Mouse (Mus musculus): ENCODE measurements around the gene Sept5. TPM values are rescaled to one million over a fixed set of nuclear protein-coding genes. Genes with fewer than 3 reads are reported as not detected.

Sept5 gene
- total and polyA plus RNA-seq, 2 experiments from 2014 or later = 267 to 373 TPM

GRCm38 (mm10) chr16:18617370-18618065 is 12.2 kb downstream of the Sept5 start:
- Histone ChIP-seq H3K4me3 (ENCODE audit: low read depth, low read length) (peak overlapping the region; percentile 24), H3K27me3 (ENCODE audit: insufficient read depth, low read length) (peaks cover 10% of the 10 kb centered on the region), H3K36me3 (ENCODE audit: insufficient read depth) (peaks cover 15% of the 10 kb centered on the region), H3K27ac (ENCODE audit: low read depth, low read length) (no peak overlapping the region), H3K9me3 (ENCODE audit: low read length) (no peaks in the 10 kb centered on the region), H3K9ac (peak overlapping the region; percentile 10), H3K4me2 (ENCODE audit: low read depth) (peak overlapping the region; percentile 52), H3K4me1 (ENCODE audit: insufficient read depth) (no peaks in the 10 kb centered on the region)
- WGBS = 2% methylated on average over 27 of the region's 27 CpGs
- peak; percentile 95 for DNase-seq
- ATAC-seq = peak; percentile 70
- peak; percentile 95 for TF ChIP-seq CTCF (IDR thresholded peaks at IDR 0.05; ENCODE audit: low read depth)

DNA sequence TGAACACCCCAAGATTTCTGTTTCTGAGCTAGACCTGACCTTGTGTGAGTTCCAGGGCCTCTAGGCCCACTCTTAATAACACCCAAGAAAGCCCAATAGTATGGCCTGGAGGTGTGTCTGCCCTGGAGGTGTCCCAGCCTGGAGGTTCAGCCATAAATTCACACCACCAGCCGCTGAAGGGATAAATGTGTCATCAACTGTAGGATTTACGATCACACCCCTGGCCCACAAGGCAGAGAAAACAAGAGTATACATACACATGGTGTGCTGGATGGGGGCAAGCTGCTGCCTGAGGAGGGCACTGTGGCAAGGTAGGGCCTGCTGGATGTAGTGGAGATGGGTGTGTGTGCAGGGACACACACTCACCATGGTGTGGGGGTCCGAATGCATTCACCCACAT is 16.5 kb downstream of the Sept5 start:
- H3K36me3 ChIP-seq (ENCODE audit: insufficient read depth) = no peaks in the 10 kb centered on the region
- no peak for TF ChIP-seq CTCF (IDR thresholded peaks at IDR 0.05; ENCODE audit: low read depth)
- no peak overlapping the region for H3K4me2 ChIP-seq (ENCODE audit: low read depth)
- no peak overlapping the region for H3K4me3 ChIP-seq (ENCODE audit: low read depth, low read length)
- no peaks in the 10 kb centered on the region; the same call in 1 of the 2 replicates for H3K27me3 ChIP-seq (ENCODE audit: insufficient read depth, low read length)
- H3K9ac ChIP-seq = no peak overlapping the region
- H3K27ac ChIP-seq (ENCODE audit: low read depth, low read length) = no peak overlapping the region
- 93% methylated on average over 3 of the region's 3 CpGs for WGBS
- no peaks in the 10 kb centered on the region for H3K4me1 ChIP-seq (ENCODE audit: insufficient read depth)
- no peak for ATAC-seq
- no peaks in the 10 kb centered on the region for H3K9me3 ChIP-seq (ENCODE audit: low read length)
- DNase-seq = no peak

- Histone ChIP-seq H3K4me2 (ENCODE audit: low read depth) (no peak overlapping the region), H3K4me3 (ENCODE audit: low read depth, low read length) (no peak overlapping the region), H3K9me3 (ENCODE audit: low read length) (no peaks in the 10 kb centered on the region), H3K27ac (ENCODE audit: low read depth, low read length) (no peak overlapping the region), H3K9ac (no peak overlapping the region), H3K27me3 (ENCODE audit: insufficient read depth, low read length) (no peaks in the 10 kb centered on the region; the same call in 1 of the 2 replicates), H3K36me3 (ENCODE audit: insufficient read depth) (no peaks in the 10 kb centered on the region), H3K4me1 (ENCODE audit: insufficient read depth) (no peaks in the 10 kb centered on the region)
- DNase-seq = no peak
- no peak for ATAC-seq
- TF ChIP-seq CTCF (IDR thresholded peaks at IDR 0.05; ENCODE audit: low read depth) = no peak
- WGBS = 88% methylated on average over 13 of the region's 13 CpGs
Measured at GRCm38 (mm10) chr16:18611752-18612151, 18.0 kb downstream of the Sept5 start.

- no peak for ATAC-seq
- no peak for DNase-seq
- Histone ChIP-seq H3K4me3 (ENCODE audit: low read depth, low read length) (no peak overlapping the region), H3K4me2 (ENCODE audit: low read depth) (no peak overlapping the region), H3K36me3 (ENCODE audit: insufficient read depth) (no peaks in the 10 kb centered on the region), H3K9me3 (ENCODE audit: low read length) (no peaks in the 10 kb centered on the region), H3K27ac (ENCODE audit: low read depth, low read length) (no peak overlapping the region), H3K9ac (no peak overlapping the region), H3K4me1 (ENCODE audit: insufficient read depth) (no peaks in the 10 kb centered on the region), H3K27me3 (ENCODE audit: insufficient read depth, low read length) (no peaks in the 10 kb centered on the region; the same call in 1 of the 2 replicates)
- no peak for TF ChIP-seq CTCF (IDR thresholded peaks at IDR 0.05; ENCODE audit: low read depth)
- WGBS = 67% methylated on average over 2 of the region's 2 CpGs
Measured at GRCm38 (mm10) chr16:18609099-18609498, 20.7 kb downstream of the Sept5 start.

DNA sequence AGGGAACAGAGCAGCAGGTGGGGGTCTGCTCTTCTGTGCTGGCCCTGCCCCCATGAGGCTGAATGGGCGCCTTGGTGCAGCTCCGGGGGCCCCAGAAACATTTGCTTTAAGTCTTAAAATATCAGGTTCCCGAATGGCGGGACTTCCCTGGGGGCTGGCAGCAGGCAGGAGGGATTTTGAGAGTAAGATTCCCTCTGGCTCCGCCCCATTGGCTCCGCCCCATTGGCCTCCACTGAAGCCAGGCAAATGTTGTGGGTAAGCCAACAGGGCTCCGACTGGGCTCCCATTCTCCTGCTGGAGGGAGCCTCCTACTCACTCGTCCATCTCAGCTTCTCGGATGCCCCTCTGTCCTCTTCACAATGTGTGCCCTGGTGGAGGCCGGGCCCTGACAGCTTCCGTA is 21.5 kb downstream of the Sept5 start:
- TF ChIP-seq CTCF (IDR thresholded peaks at IDR 0.05; ENCODE audit: low read depth) = no peak
- no peak overlapping the region for H3K4me2 ChIP-seq (ENCODE audit: low read depth)

DNA sequence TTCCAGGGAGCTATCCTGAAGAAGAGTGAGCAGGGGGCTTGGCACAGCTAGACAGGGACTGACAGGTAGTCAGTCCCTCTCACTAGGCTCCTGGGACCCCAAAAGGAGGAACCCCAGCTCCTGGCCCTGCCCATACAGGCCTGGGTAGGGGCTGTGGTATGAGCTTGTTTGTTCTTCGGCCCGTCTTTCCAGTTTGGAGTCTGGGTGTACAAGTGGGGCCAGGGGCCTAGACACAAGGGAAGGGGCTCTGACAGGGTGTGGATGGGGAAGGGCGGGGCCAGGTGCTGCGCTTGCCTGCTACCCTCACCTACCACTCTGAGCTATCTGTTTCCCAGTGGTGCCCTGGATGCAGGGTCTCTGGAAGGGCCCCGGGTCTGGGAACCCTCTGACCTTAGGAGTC is 24.0 kb downstream of the Sept5 start:
- no peak for ATAC-seq
- no peak overlapping the region for H3K9ac ChIP-seq
- TF ChIP-seq CTCF (IDR thresholded peaks at IDR 0.05; ENCODE audit: low read depth) = no peak
- no peak for DNase-seq
- no peaks in the 10 kb centered on the region; the same call in 1 of the 2 replicates for H3K27me3 ChIP-seq (ENCODE audit: insufficient read depth, low read length)
- 88% methylated on average over 5 of the region's 5 CpGs for WGBS
- H3K9me3 ChIP-seq (ENCODE audit: low read length) = no peaks in the 10 kb centered on the region
- H3K4me3 ChIP-seq (ENCODE audit: low read depth, low read length) = no peak overlapping the region
- H3K36me3 ChIP-seq (ENCODE audit: insufficient read depth) = no peaks in the 10 kb centered on the region
- H3K27ac ChIP-seq (ENCODE audit: low read depth, low read length) = no peak overlapping the region
- no peak overlapping the region for H3K4me2 ChIP-seq (ENCODE audit: low read depth)
- no peaks in the 10 kb centered on the region for H3K4me1 ChIP-seq (ENCODE audit: insufficient read depth)

More for the DNA sequence above, 21.5 kb downstream of the Sept5 start:
- ATAC-seq (no peak), DNase-seq (no peak)
- Histone ChIP-seq H3K4me1 (ENCODE audit: insufficient read depth) (no peaks in the 10 kb centered on the region), H3K9ac (no peak overlapping the region), H3K9me3 (ENCODE audit: low read length) (no peaks in the 10 kb centered on the region), H3K4me3 (ENCODE audit: low read depth, low read length) (no peak overlapping the region), H3K27me3 (ENCODE audit: insufficient read depth, low read length) (no peaks in the 10 kb centered on the region; the same call in 1 of the 2 replicates), H3K27ac (ENCODE audit: low read depth, low read length) (no peak overlapping the region), H3K36me3 (ENCODE audit: insufficient read depth) (no peaks in the 10 kb centered on the region)
- 5% methylated on average over 11 of the region's 11 CpGs for WGBS

GRCm38 (mm10) chr16:18604267-18604701 is 25.5 kb downstream of the Sept5 start:
- TF ChIP-seq CTCF (IDR thresholded peaks at IDR 0.05; ENCODE audit: low read depth) = no peak
- ATAC-seq (no peak), DNase-seq (no peak)
- H3K27ac ChIP-seq (ENCODE audit: low read depth, low read length) = no peak overlapping the region
- no peaks in the 10 kb centered on the region for H3K36me3 ChIP-seq (ENCODE audit: insufficient read depth)
- no peak overlapping the region for H3K4me3 ChIP-seq (ENCODE audit: low read depth, low read length)
- H3K9me3 ChIP-seq (ENCODE audit: low read length) = no peaks in the 10 kb centered on the region
- H3K9ac ChIP-seq = no peak overlapping the region
- WGBS = 67% methylated on average over 8 of the region's 8 CpGs
- no peaks in the 10 kb centered on the region for H3K4me1 ChIP-seq (ENCODE audit: insufficient read depth)
- no peak overlapping the region for H3K4me2 ChIP-seq (ENCODE audit: low read depth)
- no peaks in the 10 kb centered on the region for H3K27me3 ChIP-seq (ENCODE audit: insufficient read depth, low read length)
